Mouse (Mus musculus): ENCODE data around the gene Sorl1. TPM values are rescaled to one million over a fixed set of nuclear protein-coding genes. Genes with fewer than 3 reads are reported as not detected.

Sorl1 gene
- polyA plus RNA-seq, 1 experiment: 69.7 TPM

DNA sequence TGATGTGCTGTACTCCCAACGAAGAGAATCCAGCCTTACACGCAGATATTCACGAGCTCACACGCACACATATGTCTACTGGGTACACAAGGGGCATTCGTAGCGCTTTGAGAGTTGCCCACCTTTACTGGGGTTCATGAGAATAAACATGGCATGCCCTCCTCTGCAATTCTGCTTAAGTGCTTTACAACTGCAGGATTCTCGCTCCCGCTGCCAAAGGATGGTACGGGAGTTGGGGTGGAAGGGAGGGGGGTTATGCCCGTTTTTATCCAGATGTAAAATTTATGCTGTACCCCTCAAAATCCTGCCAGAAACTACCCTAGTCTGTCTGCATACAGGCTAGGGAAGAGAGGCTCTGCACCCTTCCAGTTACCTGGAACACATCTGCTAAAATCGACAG lies 893 bp downstream of the Sorl1 start:
- WGBS: 65% methylated on average over 11 of the region's 11 CpGs
- H3K4me3 ChIP-seq (ENCODE audit: extremely low read depth, insufficient read depth, insufficient read length): peak overlapping the region; percentile 89
- H3K27me3 ChIP-seq (ENCODE audit: control insufficient read depth, insufficient read depth, low read length): no peaks in the 10 kb centered on the region
- TF ChIP-seq CTCF (IDR thresholded peaks at IDR 0.05; ENCODE audit: extremely low read depth, insufficient read depth, insufficient read length, insufficient replicate concordance): no peak
- TF ChIP-seq POLR2A (IDR thresholded peaks at IDR 0.05; ENCODE audit: low read depth, low read length): no peak
- H3K27ac ChIP-seq (ENCODE audit: insufficient read depth, low read length): peak overlapping the region; percentile 89; the same call in 1 of the 2 replicates
- no peaks in the 10 kb centered on the region for H3K36me3 ChIP-seq (ENCODE audit: control insufficient read depth, insufficient read depth, low read length)
- H3K4me1 ChIP-seq (ENCODE audit: control insufficient read depth, insufficient read depth, insufficient read length): peaks cover 24% of the 10 kb centered on the region; the same call in 1 of the 2 replicates
- no peak for DNase-seq (ENCODE audit: low read depth in 1 of 2, low spot score in 2 of 2)

- DNase-seq (ENCODE audit: low read depth in 1 of 2, low spot score in 2 of 2): no peak
- no peak for TF ChIP-seq CTCF (IDR thresholded peaks at IDR 0.05; ENCODE audit: extremely low read depth, insufficient read depth, insufficient read length, insufficient replicate concordance)
- H3K4me3 ChIP-seq (ENCODE audit: extremely low read depth, insufficient read depth, insufficient read length): peak overlapping the region; percentile 33; the same call in 1 of the 2 replicates
- H3K4me1 ChIP-seq (ENCODE audit: control insufficient read depth, insufficient read depth, insufficient read length): peaks cover 24% of the 10 kb centered on the region; the same call in 1 of the 2 replicates
- no peaks in the 10 kb centered on the region for H3K27me3 ChIP-seq (ENCODE audit: control insufficient read depth, insufficient read depth, low read length)
- no peaks in the 10 kb centered on the region for H3K36me3 ChIP-seq (ENCODE audit: control insufficient read depth, insufficient read depth, low read length)
- H3K27ac ChIP-seq (ENCODE audit: insufficient read depth, low read length): no peak overlapping the region
- 86% methylated on average over 6 of the region's 6 CpGs for WGBS
These were observed 1.7 kb downstream of the Sorl1 start for GRCm38 (mm10) chr9:42122441-42122840.

- no peak overlapping the region for H3K4me3 ChIP-seq (ENCODE audit: extremely low read depth, insufficient read depth, insufficient read length)
- H3K27ac ChIP-seq (ENCODE audit: insufficient read depth, low read length): no peak overlapping the region
- WGBS: 90% methylated on average over 10 of the region's 10 CpGs
These were observed 2.3 kb downstream of the Sorl1 start for GRCm38 (mm10) chr9:42121631-42122354.

DNA sequence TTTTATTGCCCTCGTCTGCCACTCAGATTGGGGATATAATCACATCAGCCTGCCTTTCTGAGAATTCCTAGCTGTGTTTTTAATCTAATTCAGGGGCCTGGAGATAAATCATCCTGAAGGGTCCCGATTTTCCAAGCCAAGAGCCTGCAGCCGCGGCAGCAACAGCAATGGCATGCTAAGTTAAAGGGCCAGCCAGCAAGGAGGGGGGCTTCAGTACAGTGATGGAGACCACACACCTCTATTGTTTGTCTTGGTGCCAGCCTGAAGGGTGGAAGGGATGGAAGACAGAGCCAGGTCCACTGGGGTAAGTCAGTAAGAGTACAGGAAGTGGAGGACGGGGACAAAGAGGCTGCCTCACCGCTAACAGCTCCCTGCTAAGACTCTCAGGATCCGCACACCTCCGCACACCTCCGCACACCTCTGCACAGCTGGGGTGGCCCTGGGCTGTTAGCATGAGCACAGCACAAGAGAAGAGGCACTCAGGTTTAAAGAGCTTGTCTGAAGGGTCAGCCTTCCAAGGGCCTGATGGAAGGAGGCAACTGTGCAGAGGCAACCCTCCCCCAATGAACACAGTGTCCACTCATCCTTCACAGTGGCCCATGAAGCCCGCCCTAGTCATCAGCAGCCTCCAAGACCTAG lies 7.6 kb downstream of the Sorl1 start:
- H3K36me3 ChIP-seq (ENCODE audit: control insufficient read depth, insufficient read depth, low read length): no peaks in the 10 kb centered on the region; the same call in 1 of the 2 replicates
- no peak overlapping the region for H3K4me3 ChIP-seq (ENCODE audit: extremely low read depth, insufficient read depth, insufficient read length)
- no peak for TF ChIP-seq CTCF (IDR thresholded peaks at IDR 0.05; ENCODE audit: extremely low read depth, insufficient read depth, insufficient read length, insufficient replicate concordance)
- peaks cover 5% of the 10 kb centered on the region; the same call in 1 of the 2 replicates for H3K4me1 ChIP-seq (ENCODE audit: control insufficient read depth, insufficient read depth, insufficient read length)
- no peak overlapping the region for H3K27ac ChIP-seq (ENCODE audit: insufficient read depth, low read length)
- 90% methylated on average over 10 of the region's 10 CpGs for WGBS
- no peak for DNase-seq (ENCODE audit: low read depth in 1 of 2, low spot score in 2 of 2)
- H3K27me3 ChIP-seq (ENCODE audit: control insufficient read depth, insufficient read depth, low read length): no peaks in the 10 kb centered on the region

More at GRCm38 (mm10) chr9:42121631-42122354, 2.3 kb downstream of the Sorl1 start:
- no peaks in the 10 kb centered on the region for H3K27me3 ChIP-seq (ENCODE audit: control insufficient read depth, insufficient read depth, low read length)
- TF ChIP-seq POLR2A (IDR thresholded peaks at IDR 0.05; ENCODE audit: low read depth, low read length): no peak
- no peak for TF ChIP-seq CTCF (IDR thresholded peaks at IDR 0.05; ENCODE audit: extremely low read depth, insufficient read depth, insufficient read length, insufficient replicate concordance)
- no peaks in the 10 kb centered on the region; the same call in 1 of the 2 replicates for H3K36me3 ChIP-seq (ENCODE audit: control insufficient read depth, insufficient read depth, low read length)
- no peak for DNase-seq (ENCODE audit: low read depth in 1 of 2, low spot score in 2 of 2)
- peaks cover 24% of the 10 kb centered on the region; the same call in 1 of the 2 replicates for H3K4me1 ChIP-seq (ENCODE audit: control insufficient read depth, insufficient read depth, insufficient read length)

DNA sequence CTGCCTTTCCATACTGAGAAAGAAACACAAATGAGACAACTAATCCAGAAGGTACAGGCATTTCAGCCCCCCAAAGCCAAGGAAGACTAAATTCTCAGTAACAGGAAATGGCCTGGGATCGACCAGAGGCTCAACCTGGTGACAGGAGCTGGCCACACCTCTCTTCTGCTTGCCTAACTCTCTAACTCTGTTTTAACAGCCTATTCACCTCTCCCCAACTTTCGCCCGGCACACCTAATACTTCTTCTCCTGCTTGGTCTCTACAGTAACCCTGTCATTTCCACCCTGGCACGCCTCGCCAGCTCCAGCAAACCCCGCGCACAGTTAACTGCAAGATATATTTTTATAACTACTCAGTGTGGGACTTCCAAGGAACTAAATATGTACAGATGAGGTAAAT lies 9.0 kb downstream of the Sorl1 start:
- Histone ChIP-seq H3K4me1 (ENCODE audit: control insufficient read depth, insufficient read depth, insufficient read length) (peaks cover 5% of the 10 kb centered on the region; the same call in 1 of the 2 replicates), H3K4me3 (ENCODE audit: extremely low read depth, insufficient read depth, insufficient read length) (no peak overlapping the region), H3K27me3 (ENCODE audit: control insufficient read depth, insufficient read depth, low read length) (no peaks in the 10 kb centered on the region), H3K36me3 (ENCODE audit: control insufficient read depth, insufficient read depth, low read length) (peaks cover 2% of the 10 kb centered on the region; the same call in 1 of the 2 replicates), H3K27ac (ENCODE audit: insufficient read depth, low read length) (no peak overlapping the region)
- DNase-seq (ENCODE audit: low read depth in 1 of 2, low spot score in 2 of 2): no peak
- WGBS: 89% methylated on average over 7 of the region's 7 CpGs
- TF ChIP-seq POLR2A (IDR thresholded peaks at IDR 0.05; ENCODE audit: low read depth, low read length) (no peak), CTCF (IDR thresholded peaks at IDR 0.05; ENCODE audit: extremely low read depth, insufficient read depth, insufficient read length, insufficient replicate concordance) (no peak)

DNA sequence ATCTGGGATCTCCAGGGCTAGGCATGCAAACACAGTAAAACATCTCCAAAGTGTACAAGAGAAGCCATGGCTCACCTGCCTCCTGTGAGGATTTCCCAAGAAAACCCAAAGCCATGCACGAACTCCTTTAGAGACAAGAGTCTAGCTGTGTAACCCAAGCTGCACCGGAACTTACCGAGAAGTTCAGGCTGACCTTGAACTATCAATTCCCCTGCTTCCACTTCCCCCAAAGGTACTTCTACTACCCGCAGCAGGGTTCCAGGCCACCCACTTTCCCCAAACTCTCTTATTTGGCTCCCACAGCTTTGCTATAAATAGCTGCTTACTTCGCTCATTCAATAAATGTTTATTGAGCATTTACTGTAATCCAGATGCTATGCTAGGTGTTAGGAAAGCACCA lies 10.8 kb downstream of the Sorl1 start:
- WGBS: 81% methylated on average over 5 of the region's 5 CpGs
- TF ChIP-seq POLR2A (IDR thresholded peaks at IDR 0.05; ENCODE audit: low read depth, low read length) (no peak), CTCF (IDR thresholded peaks at IDR 0.05; ENCODE audit: extremely low read depth, insufficient read depth, insufficient read length, insufficient replicate concordance) (no peak)
- Histone ChIP-seq H3K27ac (ENCODE audit: insufficient read depth, low read length) (no peak overlapping the region), H3K4me3 (ENCODE audit: extremely low read depth, insufficient read depth, insufficient read length) (no peak overlapping the region), H3K27me3 (ENCODE audit: control insufficient read depth, insufficient read depth, low read length) (no peaks in the 10 kb centered on the region), H3K36me3 (ENCODE audit: control insufficient read depth, insufficient read depth, low read length) (peaks cover 2% of the 10 kb centered on the region; the same call in 1 of the 2 replicates), H3K4me1 (ENCODE audit: control insufficient read depth, insufficient read depth, insufficient read length) (peaks cover 17% of the 10 kb centered on the region; the same call in 1 of the 2 replicates)
- no peak for DNase-seq (ENCODE audit: low read depth in 1 of 2, low spot score in 2 of 2)

Measured in spleen, adult 2 months (tissue).